In genomic region chr3:75556121-75556694, GRCm38 (mm10) we compare ENCODE assay signal across 8 mouse cellular contexts. TPM values are rescaled to one million over a fixed set of nuclear protein-coding genes. Genes with fewer than 3 reads are reported as not detected.
DNase-seq lines count a peak whose midpoint lies in the region; ATAC-seq lines count a peak whose summit lies in the region.

No protein-coding gene starts in this region.

- peak overlapping the region; percentile 59 for H3K4me2 ChIP-seq in kidney, embryonic 15.5 days
- H3K4me2 ChIP-seq in embryonic facial prominence, embryonic 13.5 days: peak overlapping the region; percentile 83
- H3K4me2 ChIP-seq in midbrain, embryonic 11.5 days: peak overlapping the region; percentile 71

- H3K4me1 ChIP-seq in kidney, embryonic 15.5 days: peaks cover 10% of the 10 kb centered on the region; the same call in 1 of the 2 replicates
- peaks cover 8% of the 10 kb centered on the region for H3K4me1 ChIP-seq in embryonic facial prominence, embryonic 13.5 days
- peaks cover 3% of the 10 kb centered on the region; the same call in 1 of the 2 replicates for H3K4me1 ChIP-seq in midbrain, embryonic 11.5 days (ENCODE audit: control insufficient read depth, insufficient read depth, low read length)

- H3K9ac ChIP-seq in kidney, embryonic 15.5 days: peak overlapping the region; percentile 83
- peak overlapping the region; percentile 93 for H3K9ac ChIP-seq in embryonic facial prominence, embryonic 13.5 days
- peak overlapping the region; percentile 87 for H3K9ac ChIP-seq in midbrain, embryonic 11.5 days (ENCODE audit: low read length)

- no peaks in the 10 kb centered on the region for H3K36me3 ChIP-seq in kidney, embryonic 15.5 days
- no peaks in the 10 kb centered on the region for H3K36me3 ChIP-seq in embryonic facial prominence, embryonic 13.5 days
- H3K36me3 ChIP-seq in midbrain, embryonic 11.5 days (ENCODE audit: control insufficient read depth, insufficient read depth, low read length): no peaks in the 10 kb centered on the region

- peak overlapping the region; percentile 82 for H3K27ac ChIP-seq in kidney, embryonic 15.5 days
- H3K27ac ChIP-seq in embryonic facial prominence, embryonic 13.5 days: peak overlapping the region; percentile 68
- peak overlapping the region; percentile 44 for H3K27ac ChIP-seq in midbrain, embryonic 11.5 days (ENCODE audit: low read depth, low read length)

- ATAC-seq in kidney, embryonic 15.5 days (replicated peaks; ENCODE audit: low FRiP score): peak; percentile 57; the same call in 1 of the 2 replicates
- ATAC-seq in embryonic facial prominence, embryonic 13.5 days (ENCODE audit: insufficient number of reproducible peaks, insufficient read depth, low FRiP score, low TSS enrichment, low read depth): peak; percentile 34
- no peak; the same call in 1 of the 2 replicates for ATAC-seq in midbrain, embryonic 11.5 days (ENCODE audit: low FRiP score)

- peak overlapping the region; percentile 71 for H3K4me3 ChIP-seq in kidney, embryonic 15.5 days (replicated peaks)
- H3K4me3 ChIP-seq in embryonic facial prominence, embryonic 13.5 days: peak overlapping the region; percentile 96
- peak overlapping the region; percentile 89 for H3K4me3 ChIP-seq in midbrain, embryonic 11.5 days (ENCODE audit: low read depth, low read length)

- H3K9me3 ChIP-seq in kidney, embryonic 15.5 days (replicated peaks): no peaks in the 10 kb centered on the region
- no peaks in the 10 kb centered on the region for H3K9me3 ChIP-seq in embryonic facial prominence, embryonic 13.5 days
- H3K9me3 ChIP-seq in midbrain, embryonic 11.5 days (ENCODE audit: control insufficient read depth, low read length): no peaks in the 10 kb centered on the region

- 0% methylated on average over 36 of the region's 36 CpGs for WGBS in kidney, embryonic 15.5 days
- under 1% methylated on average over 36 of the region's 36 CpGs for WGBS in embryonic facial prominence, embryonic 13.5 days
- WGBS in midbrain, embryonic 11.5 days: 1% methylated on average over 36 of the region's 36 CpGs

- no peaks in the 10 kb centered on the region for H3K27me3 ChIP-seq in kidney, embryonic 15.5 days
- no peaks in the 10 kb centered on the region for H3K27me3 ChIP-seq in embryonic facial prominence, embryonic 13.5 days
- no peaks in the 10 kb centered on the region for H3K27me3 ChIP-seq in midbrain, embryonic 11.5 days (ENCODE audit: control insufficient read depth, insufficient read depth, low read length)

- DNase-seq in kidney, postnatal 4 days: no peak
- DNase-seq in ES-CJ7 (ENCODE audit: low read depth, low spot score): peak; percentile 62
- DNase-seq in induced T-regulatory cell, adult 2 months (ENCODE audit: low read depth): peak; percentile 88
- peak; percentile 92 for DNase-seq in midbrain, embryonic 11.5 days (ENCODE audit: low spot score, missing footprints)
- DNase-seq in adrenal gland, adult 2 months: no peak
- DNase-seq in adrenal gland, adult 8-10 months: no peak

RNA-seq across cellular contexts. Expression of gene Pdcd10, which starts 0.4 kb away (rescaled TPM):
- polyA plus RNA-seq in kidney, embryonic 15.5 days (2015; fragmentation: Nextera tagmentation; extraction: Ambion mirVana): 83.0 and 87.8 TPM in 2 replicates
- 87.7 and 90.5 TPM in 2 replicates for polyA plus RNA-seq in embryonic facial prominence, embryonic 13.5 days (2015; fragmentation: Nextera tagmentation; extraction: Ambion mirVana)
- polyA plus RNA-seq in midbrain, embryonic 11.5 days (2014; fragmentation: Nextera tagmentation; extraction: Ambion mirVana): 95.7 and 101 TPM in 2 replicates
- total RNA-seq in adrenal gland, adult 2 months (2021): 10 to 100 TPM; 57.1 to 62.3 TPM
- polyA plus RNA-seq in adrenal gland, adult 2 months (2012; rRNA removed): 0.22 and 0.55 TPM in 2 replicates
- 10 to 100 TPM; 62.9 to 74.6 (median 70.4) TPM for total RNA-seq in adrenal gland, adult 8-10 months (2022)

RNA-seq across cellular contexts. Expression of gene Serpini1, which starts 1.1 kb away (rescaled TPM):
- polyA plus RNA-seq in kidney, embryonic 15.5 days (2015; fragmentation: Nextera tagmentation; extraction: Ambion mirVana): 5.7 and 7.9 TPM in 2 replicates
- 5.5 and 7.6 TPM in 2 replicates for polyA plus RNA-seq in embryonic facial prominence, embryonic 13.5 days (2015; fragmentation: Nextera tagmentation; extraction: Ambion mirVana)
- 30.2 and 34.2 TPM in 2 replicates for polyA plus RNA-seq in midbrain, embryonic 11.5 days (2014; fragmentation: Nextera tagmentation; extraction: Ambion mirVana)
- total RNA-seq in adrenal gland, adult 2 months (2021): 1 to 10 TPM; 2.3 to 3.4 TPM
- 0.12 and 0.16 TPM in 2 replicates for polyA plus RNA-seq in adrenal gland, adult 2 months (2012; rRNA removed)
- 1 to 10 TPM; 5.1 to 9.3 (median 5.8) TPM for total RNA-seq in adrenal gland, adult 8-10 months (2022)

Comparison
In these comparisons a context has a peak if more than half of its experiments do, and no peak if none do; other contexts are left out.
1. DNase-seq: peak in ES-CJ7 (single experiment), induced T-regulatory cell, adult 2 months (single experiment) and midbrain, embryonic 11.5 days (single experiment); none in kidney, postnatal 4 days (0 of 2), adrenal gland, adult 2 months (single experiment) and adrenal gland, adult 8-10 months (single experiment).
2. RNA of gene Pdcd10, which starts 0.4 kb away (polyA plus RNA-seq): 95.7 to 101 TPM in midbrain, embryonic 11.5 days, 87.7 to 90.5 TPM in embryonic facial prominence, embryonic 13.5 days and 83.0 to 87.8 TPM in kidney, embryonic 15.5 days; 0.22 to 0.55 TPM in adrenal gland, adult 2 months; every median in the first group is over 10 times any median in the second.
3. Peak in every context shown above with its lines, with median percentiles within 50 percentile points of each other: H3K27ac ChIP-seq, H3K4me2 ChIP-seq, H3K4me3 ChIP-seq and H3K9ac ChIP-seq.